Mouse (Mus musculus) left cerebral cortex, postnatal 36 days (tissue): ENCODE results near the gene Olfr394. TPM values are rescaled to one million over a fixed set of nuclear protein-coding genes. Genes with fewer than 3 reads are reported as not detected.
"Not testable (repeated sequence)": the region's sequence is repeated elsewhere in the genome, so short reads cannot be mapped to it uniquely, and the experiment has no call there.

ENCODE experiments used
- DNase-seq, 2 experiments: peaks; one replicate each; pipeline ENCODE4 v3.0.0; 2021 to 2022; ENCODE audit warnings: low spot score in 2 of 2, mixed read lengths in 1 of 2
- intact Hi-C: fragments of 180-260 bp; cut with DNase I; formaldehyde crosslinking; loops from one replicate; pipeline ENCODE4 v1.15.1; 2025
- total RNA-seq, 2 experiments: library from RNA; stranded (reverse); gene quantifications; 2 replicates each; pipeline ENCODE4 v1.2.3; 2021

The Olfr394 gene
- total RNA-seq, result not detected

- intact Hi-C loops, result no loop called here
- DNase-seq, result no peak
Measured at GRCm38 (mm10) chr11:73890671-73891070, at the start of gene Olfr394. TSS of gene Olfr394 (minus strand) at chr11:73890771.

- intact Hi-C loops, result no loop called here
- no peak for DNase-seq
Measured at GRCm38 (mm10) chr11:73936377-73936776, 45.8 kb upstream of the Olfr394 start, which contains the start of gene Olfr23. TSS of gene Olfr23 (plus strand) at chr11:73936677.

GRCm38 (mm10) chr11:73909199-73909598 is 18.6 kb upstream of the Olfr394 start, which contains the start of gene Olfr395:
TSS of gene Olfr395 (minus strand) at chr11:73909299.
- DNase-seq, intact Hi-C loops: not testable (repeated sequence)

DNA sequence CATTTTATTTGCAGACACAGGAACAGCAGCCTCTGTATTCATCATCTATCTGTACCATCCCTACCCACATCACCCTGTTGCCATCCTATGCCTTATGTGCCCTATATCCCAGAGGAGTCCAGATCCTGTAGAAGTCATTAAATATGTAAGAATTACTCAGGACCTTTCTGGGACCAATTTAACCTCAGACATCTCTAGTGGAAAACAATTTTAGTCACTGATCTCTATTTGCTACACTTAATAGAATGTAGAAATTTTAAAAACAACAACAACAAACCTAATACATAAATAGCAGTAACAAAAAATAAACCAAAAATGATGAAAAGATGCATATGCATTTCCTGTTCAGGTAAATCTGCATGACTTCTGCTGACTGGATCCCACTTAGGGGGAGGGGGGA is 39.2 kb downstream of the Olfr394 start, which contains the start of gene Olfr393:
Olfr393 (minus strand) TSS at position 101 of the 400 bp plus-strand sequence.
- intact Hi-C loops, result no loop called here
- DNase-seq, result no peak

Other genes starting within 250 kb of the Olfr394 start
- not detected for gene Zfp735, start 202.0 kb downstream of the Olfr394 start, total RNA-seq
- not detected for gene Olfr389, start 110.1 kb downstream of the Olfr394 start, total RNA-seq
- gene Olfr390, start 107.8 kb downstream of the Olfr394 start, total RNA-seq, result not detected
- gene Olfr391-ps, start 87.7 kb downstream of the Olfr394 start, total RNA-seq, result not detected
- not detected for gene Olfr392, start 73.7 kb downstream of the Olfr394 start, total RNA-seq
- gene Olfr393, start 39.3 kb downstream of the Olfr394 start, total RNA-seq, result not detected
- gene Olfr395, start 18.5 kb upstream of the Olfr394 start, total RNA-seq, result not detected
- not detected for gene Olfr23, start 45.9 kb upstream of the Olfr394 start, total RNA-seq
- gene Olfr397, start 70.0 kb upstream of the Olfr394 start, total RNA-seq, result not detected
- gene Olfr398, start 99.6 kb upstream of the Olfr394 start, total RNA-seq, result not detected
- not detected for gene Olfr139, start 165.8 kb upstream of the Olfr394 start, total RNA-seq
- gene Olfr399, start 165.8 kb upstream of the Olfr394 start, total RNA-seq, result not detected
- gene Zfp616, start 179.2 kb upstream of the Olfr394 start, total RNA-seq, result not detected
- gene Olfr401, start 222.9 kb upstream of the Olfr394 start, total RNA-seq, result not detected